Mouse (Mus musculus) intestine, embryonic 15.5 days (tissue): ENCODE measurements around the gene Gdf9. TPM values are rescaled to one million over a fixed set of nuclear protein-coding genes. Genes with fewer than 3 reads are reported as not detected.
"Not testable (repeated sequence)": the region's sequence is repeated elsewhere in the genome, so short reads cannot be mapped to it uniquely, and the experiment has no call there.

Experiments used
- ATAC-seq: fragments of 200-750 bp; cut with Nextera tagmentation; 2 replicates; pipeline ENCODE4 v1.8.0; 2017; ENCODE audit warnings: moderate TSS enrichment, moderate library complexity
- H3K27ac ChIP-seq: fragments of 300-500 bp; sonication (generic); 2 replicates; pipeline ENCODE4 v1.5.1; 2015; ENCODE audit warnings: mild to moderate bottlenecking, inconsistent platforms
- H3K27me3 ChIP-seq: fragments of 300-500 bp; sonication (generic); replicated peaks from 2 replicates; pipeline ENCODE4 v1.6.1; 2015; ENCODE audit warnings: inconsistent platforms
- H3K36me3 ChIP-seq: fragments of 300-500 bp; sonication (generic); 2 replicates; pipeline ENCODE4 v1.6.1; 2015; ENCODE audit warnings: inconsistent platforms
- H3K4me1 ChIP-seq: fragments of 300-500 bp; sonication (generic); replicated peaks from 2 replicates; pipeline ENCODE4 v1.6.1; 2015; ENCODE audit warnings: inconsistent platforms
- H3K4me2 ChIP-seq: fragments of 300-500 bp; sonication (generic); replicated peaks from 2 replicates; pipeline ENCODE4 v1.6.1; 2015; ENCODE audit warnings: mild to moderate bottlenecking, inconsistent platforms
- H3K4me3 ChIP-seq: fragments of 300-500 bp; sonication (generic); replicated peaks from 2 replicates; pipeline ENCODE4 v1.5.1; 2015; ENCODE audit warnings: inconsistent platforms
- H3K9ac ChIP-seq: fragments of 300-500 bp; sonication (generic); 2 replicates; pipeline ENCODE4 v1.6.1; 2015; ENCODE audit warnings: inconsistent platforms
- H3K9me3 ChIP-seq: fragments of 300-500 bp; sonication (generic); 2 replicates; pipeline ENCODE4 v1.6.1; 2016; ENCODE audit warnings: inconsistent platforms
- WGBS: fragments of 180-500 bp; shearing (Covaris S2); methylation state at CpG from one replicate; pipeline ENCODE4 v1.1.7; 2015; 5-methylcytosine and 5-hydroxymethylcytosine counted together
- polyA plus RNA-seq: library from polyadenylated mRNA; unstranded; fragments of >200 nt; fragmentation: Nextera tagmentation; extraction: Ambion mirVana; gene quantifications from 2 replicates; pipeline ENCODE4 v1.2.1, GENCODE M21; 2015

Gdf9 gene
- 1.3 and 1.6 TPM in 2 replicates for polyA plus RNA-seq

DNA sequence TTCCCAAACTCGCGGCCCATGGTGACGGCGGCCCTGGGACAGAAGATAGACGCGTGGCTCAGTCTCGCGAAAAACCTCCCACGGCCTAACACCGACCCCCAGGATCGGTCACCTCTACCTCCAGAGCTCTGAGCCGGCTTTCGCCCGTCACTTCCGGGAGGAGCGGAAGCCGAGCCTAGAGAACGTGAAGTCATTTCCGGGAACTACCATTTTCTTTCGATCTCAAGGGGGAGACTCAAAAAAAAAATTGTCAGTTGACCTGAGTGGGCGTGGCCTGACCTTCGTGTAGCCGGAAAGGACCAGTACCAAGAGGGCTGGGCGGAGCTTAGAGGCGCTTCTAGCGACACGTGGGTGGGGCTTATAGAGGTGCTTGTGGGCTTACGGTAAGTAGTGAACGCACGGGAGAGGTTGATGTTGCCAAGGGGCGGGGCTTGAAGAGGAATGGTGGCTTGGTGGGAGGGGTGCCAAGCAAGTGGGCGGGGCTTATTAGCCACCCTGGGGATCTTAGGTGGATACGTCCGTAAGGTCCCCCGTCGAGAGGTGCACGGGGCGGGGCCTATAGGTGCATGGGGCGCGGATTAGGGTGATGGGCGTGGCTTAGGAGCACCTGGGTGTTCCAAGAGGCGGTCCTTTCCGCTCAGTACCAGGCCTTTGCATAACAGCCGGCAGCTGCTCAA lies at the start of gene Gdf9, which contains the start of gene Uqcrq:
Gene Gdf9, plus strand, starts transcription at position 354 of the 677 bp plus-strand sequence.
Gene Uqcrq, minus strand, starts transcription at position 162 of the 677 bp plus-strand sequence.
- under 1% methylated on average over 44 of the region's 44 CpGs for WGBS
- Histone ChIP-seq H3K4me3 (peak within 1 kb of the TSS; percentile 90), H3K4me2 (peak within 1 kb of the TSS; percentile 78)

DNA sequence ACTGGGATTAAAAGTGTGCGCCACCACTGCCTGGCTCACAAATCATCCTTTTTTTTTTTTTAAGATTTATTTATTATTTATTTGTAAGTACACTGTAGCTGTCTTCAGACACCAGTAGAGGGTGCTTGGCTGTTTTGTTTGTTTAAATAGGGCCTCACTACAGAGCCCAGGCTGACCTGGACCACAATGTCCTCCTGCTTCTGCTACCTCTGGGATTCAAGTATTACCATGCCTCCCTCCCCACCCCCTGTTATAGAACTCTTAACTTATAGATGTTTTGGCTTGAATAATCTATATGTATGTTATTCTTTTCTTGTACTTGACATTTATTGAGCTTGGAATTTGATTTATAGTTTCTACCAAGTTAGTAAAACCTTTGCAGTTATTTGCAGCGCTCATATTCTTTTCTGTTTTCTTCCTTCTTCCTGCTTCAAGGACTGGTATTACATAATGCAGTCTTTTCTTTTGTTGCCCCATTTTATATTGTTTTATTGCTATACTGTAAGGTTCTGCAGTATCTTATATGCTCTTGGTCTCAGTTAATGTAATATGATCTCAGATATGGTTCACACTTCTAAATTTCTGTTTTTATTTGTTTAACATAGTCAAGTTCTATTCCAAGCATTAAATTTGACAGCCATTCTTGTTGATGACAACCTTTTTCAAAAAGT lies 46.9 kb upstream of the Gdf9 start:
- ATAC-seq = peak; percentile 76
- H3K36me3 ChIP-seq = peaks cover 6% of the 10 kb centered on the region; the same call in 1 of the 2 replicates
- no peak overlapping the region for H3K27ac ChIP-seq
- H3K4me3 ChIP-seq = no peak overlapping the region
- 84% methylated on average over 2 of the region's 2 CpGs for WGBS
- no peaks in the 10 kb centered on the region for H3K4me1 ChIP-seq
- H3K27me3 ChIP-seq = no peaks in the 10 kb centered on the region
- H3K9me3 ChIP-seq = no peaks in the 10 kb centered on the region
- H3K9ac ChIP-seq = no peak overlapping the region
- no peak overlapping the region for H3K4me2 ChIP-seq

More for the DNA sequence above, at the start of gene Gdf9, which contains the start of gene Uqcrq:
- H3K27me3 ChIP-seq = no peaks in the 10 kb centered on the region
- H3K9ac ChIP-seq = peak within 1 kb of the TSS; percentile 91
- ATAC-seq = peak; percentile 96
- peaks cover 9% of the 10 kb centered on the region; the same call in 1 of the 2 replicates for H3K36me3 ChIP-seq
- peak within 1 kb of the TSS; percentile 85 for H3K27ac ChIP-seq
- no peaks in the 10 kb centered on the region for H3K9me3 ChIP-seq
- H3K4me1 ChIP-seq = peaks cover 8% of the 10 kb centered on the region; the same call in 1 of the 2 replicates

GRCm38 (mm10) chr11:53393856-53394255 lies 37.0 kb upstream of the Gdf9 start:
- H3K9ac ChIP-seq = no peak overlapping the region
- no peaks in the 10 kb centered on the region for H3K27me3 ChIP-seq
- WGBS = 79% methylated on average over 1 of the region's 1 CpGs
- no peaks in the 10 kb centered on the region for H3K4me1 ChIP-seq
- no peak overlapping the region for H3K4me2 ChIP-seq
- no peaks in the 10 kb centered on the region for H3K9me3 ChIP-seq
- no peak overlapping the region for H3K27ac ChIP-seq
- peaks cover 13% of the 10 kb centered on the region for H3K36me3 ChIP-seq
- no peak overlapping the region for H3K4me3 ChIP-seq
- no peak for ATAC-seq

- no peak overlapping the region for H3K4me2 ChIP-seq
- no peak overlapping the region for H3K9ac ChIP-seq
- peaks cover 27% of the 10 kb centered on the region for H3K36me3 ChIP-seq
- WGBS = 88% methylated on average over 1 of the region's 1 CpGs
- no peak overlapping the region for H3K27ac ChIP-seq
- no peaks in the 10 kb centered on the region for H3K9me3 ChIP-seq
- ATAC-seq = no peak
- no peaks in the 10 kb centered on the region for H3K4me1 ChIP-seq
- no peak overlapping the region for H3K4me3 ChIP-seq
- H3K27me3 ChIP-seq = no peaks in the 10 kb centered on the region
Measured at GRCm38 (mm10) chr11:53403638-53404037, 27.2 kb upstream of the Gdf9 start.

- Histone ChIP-seq H3K4me1 (no peaks in the 10 kb centered on the region), H3K4me2 (no peak overlapping the region), H3K36me3 (peaks cover 31% of the 10 kb centered on the region), H3K27ac (no peak overlapping the region), H3K9me3 (no peaks in the 10 kb centered on the region), H3K27me3 (no peaks in the 10 kb centered on the region), H3K4me3 (no peak overlapping the region), H3K9ac (no peak overlapping the region)
- no peak for ATAC-seq
Measured at GRCm38 (mm10) chr11:53411738-53412137, 19.1 kb upstream of the Gdf9 start.

- H3K36me3 ChIP-seq = peaks cover 29% of the 10 kb centered on the region
- 93% methylated on average over 4 of the region's 4 CpGs for WGBS
- H3K9me3 ChIP-seq = no peaks in the 10 kb centered on the region
- no peak overlapping the region for H3K4me3 ChIP-seq
- H3K4me2 ChIP-seq = no peak overlapping the region
- no peaks in the 10 kb centered on the region for H3K4me1 ChIP-seq
- no peak overlapping the region for H3K9ac ChIP-seq
- H3K27me3 ChIP-seq = no peaks in the 10 kb centered on the region
- H3K27ac ChIP-seq = no peak overlapping the region
- ATAC-seq = no peak
Measured at GRCm38 (mm10) chr11:53413871-53414270, 17.0 kb upstream of the Gdf9 start.

DNA sequence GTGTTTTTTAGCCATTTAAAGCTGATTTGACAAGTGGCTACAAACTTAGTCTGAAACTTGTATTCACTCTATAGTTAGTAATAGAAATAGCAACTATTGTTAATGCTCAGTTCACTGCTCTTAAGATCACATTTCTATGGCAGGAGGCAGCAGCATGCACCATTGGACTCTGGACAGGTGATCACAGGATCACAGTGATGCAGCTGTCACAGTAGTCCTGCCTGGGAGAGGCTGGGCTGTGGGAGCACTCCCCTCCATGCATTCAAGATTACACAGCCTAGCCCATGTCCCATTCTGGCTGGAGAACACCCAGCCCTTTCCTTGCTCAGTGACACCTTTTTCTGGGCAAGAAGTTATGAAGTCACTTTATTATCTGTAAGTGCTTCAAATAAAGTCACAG lies 12.8 kb upstream of the Gdf9 start:
- H3K4me3 ChIP-seq = no peak overlapping the region
- peak; percentile 81 for ATAC-seq
- no peaks in the 10 kb centered on the region for H3K27me3 ChIP-seq
- H3K9ac ChIP-seq = no peak overlapping the region
- no peak overlapping the region for H3K27ac ChIP-seq
- H3K4me1 ChIP-seq = no peaks in the 10 kb centered on the region; the same call in 1 of the 2 replicates
- H3K9me3 ChIP-seq = no peaks in the 10 kb centered on the region
- peaks cover 27% of the 10 kb centered on the region for H3K36me3 ChIP-seq
- H3K4me2 ChIP-seq = no peak overlapping the region

GRCm38 (mm10) chr11:53423036-53423435 lies 7.8 kb upstream of the Gdf9 start, which contains the start of gene Leap2:
TSS of gene Leap2 (minus strand) at chr11:53423170.
- H3K9ac ChIP-seq = no peak within 1 kb of the TSS
- ATAC-seq = peak; percentile 83
- no peaks in the 10 kb centered on the region; the same call in 1 of the 2 replicates for H3K4me1 ChIP-seq
- WGBS = 62% methylated on average over 4 of the region's 4 CpGs
- H3K4me2 ChIP-seq = no peak within 1 kb of the TSS
- H3K27me3 ChIP-seq = no peaks in the 10 kb centered on the region
- no peaks in the 10 kb centered on the region for H3K9me3 ChIP-seq
- H3K4me3 ChIP-seq = no peak within 1 kb of the TSS
- peaks cover 10% of the 10 kb centered on the region for H3K36me3 ChIP-seq
- H3K27ac ChIP-seq = peak within 1 kb of the TSS; percentile 54

GRCm38 (mm10) chr11:53424826-53425225 lies 6.0 kb upstream of the Gdf9 start:
- Histone ChIP-seq H3K4me1 (peaks cover 5% of the 10 kb centered on the region; the same call in 1 of the 2 replicates), H3K4me3 (no peak overlapping the region), H3K4me2 (no peak overlapping the region), H3K9ac (no peak overlapping the region), H3K27ac (no peak overlapping the region), H3K36me3 (peaks cover 14% of the 10 kb centered on the region), H3K9me3 (no peaks in the 10 kb centered on the region), H3K27me3 (no peaks in the 10 kb centered on the region)
- no peak for ATAC-seq
- WGBS = 60% methylated on average over 2 of the region's 2 CpGs

GRCm38 (mm10) chr11:53425251-53425650 lies 5.6 kb upstream of the Gdf9 start:
- no peaks in the 10 kb centered on the region for H3K27me3 ChIP-seq
- no peak overlapping the region for H3K4me3 ChIP-seq
- H3K4me2 ChIP-seq = no peak overlapping the region
- no peak overlapping the region for H3K27ac ChIP-seq
- peaks cover 5% of the 10 kb centered on the region; the same call in 1 of the 2 replicates for H3K4me1 ChIP-seq
- ATAC-seq = no peak
- WGBS = 55% methylated on average over 3 of the region's 3 CpGs
- no peaks in the 10 kb centered on the region for H3K9me3 ChIP-seq
- no peak overlapping the region for H3K9ac ChIP-seq
- peaks cover 10% of the 10 kb centered on the region for H3K36me3 ChIP-seq

GRCm38 (mm10) chr11:53425711-53426255 lies 5.0 kb upstream of the Gdf9 start:
- H3K9me3 ChIP-seq = no peaks in the 10 kb centered on the region
- no peak for ATAC-seq
- H3K4me2 ChIP-seq = no peak overlapping the region
- H3K27me3 ChIP-seq = no peaks in the 10 kb centered on the region
- peaks cover 9% of the 10 kb centered on the region; the same call in 1 of the 2 replicates for H3K36me3 ChIP-seq
- no peak overlapping the region for H3K27ac ChIP-seq
- WGBS = 79% methylated on average over 6 of the region's 6 CpGs
- H3K4me3 ChIP-seq = no peak overlapping the region
- H3K9ac ChIP-seq = no peak overlapping the region
- H3K4me1 ChIP-seq = peaks cover 5% of the 10 kb centered on the region; the same call in 1 of the 2 replicates

DNA sequence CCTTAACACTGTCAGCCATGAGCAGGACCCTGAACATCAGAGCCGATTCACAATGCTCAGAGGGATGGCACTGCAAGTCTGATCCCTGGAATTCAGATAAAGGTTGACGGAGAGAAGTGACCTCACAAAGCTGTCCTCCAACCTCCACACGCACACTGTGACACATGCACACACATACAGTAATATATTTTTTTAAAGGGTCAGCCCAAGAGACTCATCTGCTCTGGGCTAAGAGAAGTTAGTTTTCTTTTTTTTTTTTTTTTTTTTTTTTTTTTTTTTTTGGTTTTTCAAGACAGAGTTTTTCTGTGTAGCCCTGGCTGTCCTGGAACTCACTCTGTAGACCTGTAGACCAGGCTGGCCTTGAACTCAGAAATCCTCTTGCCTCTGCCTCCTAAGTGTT lies 3.9 kb upstream of the Gdf9 start:
- H3K9ac ChIP-seq, H3K27me3 ChIP-seq, H3K4me2 ChIP-seq, H3K4me1 ChIP-seq, ATAC-seq, H3K27ac ChIP-seq, H3K4me3 ChIP-seq, H3K9me3 ChIP-seq, H3K36me3 ChIP-seq: not testable (repeated sequence)
- 87% methylated on average over 3 of the region's 3 CpGs for WGBS
